Mouse (Mus musculus) heart, postnatal 36 days (tissue): ENCODE measurements around the gene Sod1. TPM values are rescaled to one million over a fixed set of nuclear protein-coding genes. Genes with fewer than 3 reads are reported as not detected.
"Not testable (repeated sequence)": the region's sequence is repeated elsewhere in the genome, so short reads cannot be mapped to it uniquely, and the experiment has no call there.

Experiments
- DNase-seq, 2 experiments: peaks; one replicate each; pipeline ENCODE4 v3.0.0; 2021 to 2022
- intact Hi-C: fragments of 180-260 bp; cut with DNase I; formaldehyde crosslinking; loops from one replicate; pipeline ENCODE4 v1.15.1; 2025
- total RNA-seq, 2 experiments: library from RNA; stranded (reverse); gene quantifications; 2 replicates each; pipeline ENCODE4 v1.2.3; 2021

Sod1 gene
- total RNA-seq, 2 experiments from 2014 or later, result 523 to 525 TPM

GRCm38 (mm10) chr16:90204868-90205267, 15.7 kb upstream of the Sod1 start:
- DNase-seq, result no peak
- intact Hi-C loops, result no loop called here

- DNase-seq, result no peak
- intact Hi-C loops, result no loop called here
These were observed 11.6 kb upstream of the Sod1 start for GRCm38 (mm10) chr16:90208996-90209395.

- DNase-seq, result no peak
- intact Hi-C loops, result loop anchor here (10.0 kb wide), 1 partner anchor 514 kb away; the partner anchor contains the start of gene Mis18a
These were observed 9.8 kb upstream of the Sod1 start for GRCm38 (mm10) chr16:90210717-90211116.

- intact Hi-C loops, result loop anchor here (10.0 kb wide), 1 partner anchor 513 kb away; the partner anchor contains the start of gene Mis18a
- no peak for DNase-seq
These were observed 8.8 kb upstream of the Sod1 start for GRCm38 (mm10) chr16:90211767-90212166.

GRCm38 (mm10) chr16:90213477-90214339, 6.8 kb upstream of the Sod1 start:
- intact Hi-C loops, result loop anchor here (10.0 kb wide), 1 partner anchor 511 kb away; the partner anchor contains the start of gene Mis18a
- no peak for DNase-seq

- intact Hi-C loops, result loop anchor here (10.0 kb wide), 1 partner anchor 510 kb away; the partner anchor contains the start of gene Mis18a
- DNase-seq, result no peak
These were observed 5.6 kb upstream of the Sod1 start for GRCm38 (mm10) chr16:90214731-90215565.

GRCm38 (mm10) chr16:90215879-90216278, 4.7 kb upstream of the Sod1 start:
- intact Hi-C loops, result loop anchor here (10.0 kb wide), 1 partner anchor 509 kb away; the partner anchor contains the start of gene Mis18a
- DNase-seq, result not testable (repeated sequence)

GRCm38 (mm10) chr16:90216414-90216813, 4.1 kb upstream of the Sod1 start:
- intact Hi-C loops, result loop anchor here (10.0 kb wide), 1 partner anchor 508 kb away; the partner anchor contains the start of gene Mis18a
- no peak for DNase-seq

- no peak for DNase-seq
- intact Hi-C loops, result loop anchor here (10.0 kb wide), 1 partner anchor 507 kb away; the partner anchor contains the start of gene Mis18a
These were observed 3.2 kb upstream of the Sod1 start for GRCm38 (mm10) chr16:90217356-90217755.

- intact Hi-C loops, result loop anchor here (10.0 kb wide), 1 partner anchor 507 kb away; the partner anchor contains the start of gene Mis18a
- DNase-seq, result no peak
These were observed 2.6 kb upstream of the Sod1 start for GRCm38 (mm10) chr16:90217926-90218325.

GRCm38 (mm10) chr16:90219445-90219844, 1.1 kb upstream of the Sod1 start:
- intact Hi-C loops, result loop anchor here (10.0 kb wide), 1 partner anchor 505 kb away; the partner anchor contains the start of gene Mis18a

GRCm38 (mm10) chr16:90220892-90221431, 408 bp downstream of the Sod1 start:
- intact Hi-C loops, result loop anchor here (2.0 kb wide), 1 partner anchor 64 kb away; the partner anchor contains the start of gene Scaf4
- DNase-seq, result peak; percentile 53 to 72

More at GRCm38 (mm10) chr16:90219445-90219844, 1.1 kb upstream of the Sod1 start:
- not testable (repeated sequence) for DNase-seq

- DNase-seq, result no peak
- intact Hi-C loops, result loop anchor here (2.0 kb wide), 1 partner anchor 63 kb away; the partner anchor contains the start of gene Scaf4
These were observed 1.0 kb downstream of the Sod1 start for GRCm38 (mm10) chr16:90221441-90222070.

- intact Hi-C loops, result no loop called here
- no peak for DNase-seq
These were observed 9.3 kb downstream of the Sod1 start for GRCm38 (mm10) chr16:90229897-90230296.

GRCm38 (mm10) chr16:90231302-90231701, 10.7 kb downstream of the Sod1 start:
- no peak for DNase-seq
- intact Hi-C loops, result no loop called here

GRCm38 (mm10) chr16:90233702-90234101, 13.1 kb downstream of the Sod1 start:
- intact Hi-C loops, result no loop called here
- no peak for DNase-seq

GRCm38 (mm10) chr16:90234617-90235016, 14.1 kb downstream of the Sod1 start:
- intact Hi-C loops, result no loop called here
- DNase-seq, result no peak

GRCm38 (mm10) chr16:90235188-90235587, 14.6 kb downstream of the Sod1 start:
- no peak for DNase-seq
- intact Hi-C loops, result no loop called here

- intact Hi-C loops, result no loop called here
- no peak for DNase-seq
These were observed 18.7 kb downstream of the Sod1 start for GRCm38 (mm10) chr16:90239128-90239746.
